Mouse (Mus musculus) limb, embryonic 11.5 days (tissue): ENCODE results near the gene Pcnx. TPM values are rescaled to one million over a fixed set of nuclear protein-coding genes. Genes with fewer than 3 reads are reported as not detected.
A peak's percentile ranks its signal among the peaks of the same experiment; 100 is the strongest.

ENCODE experiments used
- ATAC-seq: fragments of 200-750 bp; cut with Nextera tagmentation; 2 replicates; pipeline ENCODE4 v1.8.0; 2017; ENCODE audit warnings: low read depth; ENCODE audit not compliant: insufficient number of reproducible peaks, low FRiP score, low TSS enrichment
- DNase-seq: peaks from one replicate; pipeline ENCODE4 v3.0.0-alpha.2; 2015; ENCODE audit warnings: low spot score
- H3K27ac ChIP-seq: fragments of 300-500 bp; sonication (generic); replicated peaks from 2 replicates; pipeline ENCODE4 v1.5.1; 2014; ENCODE audit warnings: low read depth, mild to moderate bottlenecking, low read length
- H3K27me3 ChIP-seq: fragments of 300-500 bp; sonication (generic); 2 replicates; pipeline ENCODE4 v1.6.1; 2014; ENCODE audit warnings: mild to moderate bottlenecking, low read length, mixed read lengths; ENCODE audit not compliant: control insufficient read depth, insufficient read depth
- H3K36me3 ChIP-seq: fragments of 300-500 bp; sonication (generic); 2 replicates; pipeline ENCODE4 v1.6.1; 2014; ENCODE audit warnings: mild to moderate bottlenecking, low read length, moderate library complexity, mixed read lengths; ENCODE audit not compliant: control insufficient read depth, insufficient read depth
- H3K4me1 ChIP-seq: fragments of 300-500 bp; sonication (generic); 2 replicates; pipeline ENCODE4 v1.6.1; 2014; ENCODE audit warnings: low read length, mixed read lengths; ENCODE audit not compliant: control insufficient read depth, insufficient read depth
- H3K4me2 ChIP-seq: fragments of 300-500 bp; sonication (generic); 2 replicates; pipeline ENCODE4 v1.6.1; 2014; ENCODE audit warnings: low read depth, mild to moderate bottlenecking, moderate library complexity; ENCODE audit not compliant: severe bottlenecking
- H3K4me3 ChIP-seq: fragments of 300-500 bp; sonication (generic); 2 replicates; pipeline ENCODE4 v1.5.1; 2014; ENCODE audit warnings: low read depth, low read length
- H3K9ac ChIP-seq: fragments of 300-500 bp; sonication (generic); 2 replicates; pipeline ENCODE4 v1.6.1; 2014; ENCODE audit warnings: mild to moderate bottlenecking, low read length
- H3K9me3 ChIP-seq: fragments of 300-500 bp; sonication (generic); 2 replicates; pipeline ENCODE4 v1.6.1; 2016; ENCODE audit warnings: low read length; ENCODE audit not compliant: control insufficient read depth
- WGBS: fragments of 180-500 bp; shearing (Covaris S2); extraction: QIAGEN DNeasy Blood & Tissue Kit; methylation state at CpG from one replicate; pipeline ENCODE4 v1.1.7; 2014; 5-methylcytosine and 5-hydroxymethylcytosine counted together
- polyA plus RNA-seq: library from polyadenylated mRNA; unstranded; fragments of >200 nt; fragmentation: Nextera tagmentation; extraction: Ambion mirVana; gene quantifications from 2 replicates; pipeline ENCODE4 v1.2.1, GENCODE M21; 2014

The Pcnx gene
- polyA plus RNA-seq, 1 experiment from 2014 or later, result 12.8 TPM

DNA sequence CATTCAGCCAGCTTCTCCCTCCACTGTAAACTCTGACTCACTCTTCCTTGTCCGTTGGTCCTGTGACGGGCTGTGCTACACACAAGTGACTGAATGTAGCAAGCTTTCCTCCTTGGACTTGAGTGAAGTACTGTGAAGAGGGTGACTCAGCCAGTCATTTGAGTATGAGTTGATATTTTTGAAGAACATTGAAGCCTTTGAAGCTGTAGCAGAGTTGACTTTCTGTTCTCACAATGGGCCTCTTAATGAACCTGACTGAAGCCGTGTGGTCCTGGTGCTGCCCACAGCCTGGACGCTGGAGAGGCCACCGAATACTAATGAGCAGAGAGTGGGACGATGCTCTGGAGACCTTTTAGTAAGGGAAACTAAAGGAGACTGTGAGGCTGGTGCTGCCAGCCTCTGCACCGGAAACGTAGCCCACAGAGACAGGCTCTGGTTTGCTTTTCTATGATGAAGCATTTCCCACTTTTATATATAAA lies 112.1 kb downstream of the Pcnx start:
- no peak for DNase-seq
- Histone ChIP-seq H3K9me3 (no peaks in the 10 kb centered on the region), H3K9ac (no peak overlapping the region), H3K4me2 (no peak overlapping the region), H3K36me3 (no peaks in the 10 kb centered on the region), H3K27ac (no peak overlapping the region), H3K27me3 (no peaks in the 10 kb centered on the region), H3K4me3 (no peak overlapping the region), H3K4me1 (no peaks in the 10 kb centered on the region)
- 85% methylated on average over 8 of the region's 8 CpGs for WGBS
- ATAC-seq, result no peak

DNA sequence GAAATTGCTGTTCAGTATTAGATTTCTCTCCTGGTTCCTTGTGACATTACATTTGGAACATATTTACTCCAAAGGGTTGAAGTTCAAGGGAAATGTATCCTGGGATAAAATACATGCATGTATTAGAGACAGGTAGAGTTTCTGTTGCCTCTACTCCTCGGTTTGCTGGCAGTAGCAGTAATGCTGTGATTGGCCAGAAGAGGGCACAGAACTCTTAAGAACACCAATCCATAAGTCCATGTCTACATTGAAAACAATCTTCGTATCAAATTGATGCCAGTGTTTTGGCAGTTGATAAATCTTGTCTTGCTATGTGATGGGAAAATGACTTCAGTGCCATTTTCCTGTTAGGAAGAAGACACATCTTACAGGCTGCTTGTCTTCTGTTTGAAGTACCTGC lies 115.0 kb downstream of the Pcnx start:
- Histone ChIP-seq H3K4me1 (no peaks in the 10 kb centered on the region), H3K27ac (no peak overlapping the region), H3K9me3 (no peaks in the 10 kb centered on the region), H3K4me3 (no peak overlapping the region), H3K9ac (no peak overlapping the region), H3K27me3 (no peaks in the 10 kb centered on the region), H3K36me3 (no peaks in the 10 kb centered on the region; the same call in 1 of the 2 replicates), H3K4me2 (no peak overlapping the region)
- WGBS, result 72% methylated on average over 2 of the region's 2 CpGs
- DNase-seq, result peak; percentile 34
- no peak for ATAC-seq

DNA sequence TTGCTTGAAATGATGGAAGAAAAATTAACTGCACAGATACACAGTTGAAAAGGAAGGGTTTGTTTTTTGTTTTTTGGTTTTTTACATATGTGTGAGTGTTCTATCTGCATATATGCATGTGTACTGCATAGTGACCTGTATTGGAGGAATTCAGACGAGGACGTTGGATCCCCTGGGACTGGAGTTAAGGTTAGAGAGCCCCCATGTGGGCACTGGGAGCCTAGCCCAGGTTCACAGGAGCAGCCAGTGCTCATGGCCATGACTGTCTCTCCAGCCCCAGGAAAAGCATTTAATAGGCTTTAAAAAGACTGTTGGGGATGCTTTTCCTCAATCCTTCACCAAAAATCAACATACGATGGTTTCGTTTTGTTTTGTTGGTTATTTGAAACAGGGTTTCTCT lies 117.5 kb downstream of the Pcnx start:
- DNase-seq, result no peak
- 77% methylated on average over 4 of the region's 4 CpGs for WGBS
- no peak for ATAC-seq

DNA sequence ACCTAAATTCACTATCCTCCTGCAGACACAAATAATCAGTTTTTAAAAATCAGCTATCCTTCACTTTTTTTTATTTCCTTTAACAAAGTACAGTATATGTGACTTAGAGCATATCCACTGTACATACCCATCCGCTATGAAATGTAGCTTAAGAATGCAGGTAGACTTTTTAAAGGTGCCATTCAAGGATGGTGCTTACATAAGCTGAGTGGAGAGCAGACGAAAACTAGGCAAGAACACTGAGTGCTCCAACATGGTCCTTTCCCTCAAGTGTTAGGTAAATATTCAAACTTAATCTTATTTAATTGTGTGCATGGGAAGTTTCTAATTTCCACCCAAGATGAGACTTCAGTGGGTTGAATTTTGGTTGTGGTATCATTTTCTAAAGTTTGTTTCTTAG lies 119.5 kb downstream of the Pcnx start:
- no peak for ATAC-seq
- peaks cover 2% of the 10 kb centered on the region for H3K36me3 ChIP-seq
- no peak overlapping the region for H3K4me2 ChIP-seq
- H3K9ac ChIP-seq, result no peak overlapping the region
- no peaks in the 10 kb centered on the region for H3K27me3 ChIP-seq
- H3K4me3 ChIP-seq, result no peak overlapping the region
- DNase-seq, result no peak
- H3K9me3 ChIP-seq, result no peaks in the 10 kb centered on the region
- H3K4me1 ChIP-seq, result no peaks in the 10 kb centered on the region
- 95% methylated on average over 2 of the region's 2 CpGs for WGBS
- no peak overlapping the region for H3K27ac ChIP-seq

More for the DNA sequence above, 117.5 kb downstream of the Pcnx start:
- no peak overlapping the region for H3K27ac ChIP-seq
- H3K9me3 ChIP-seq, result no peaks in the 10 kb centered on the region
- no peaks in the 10 kb centered on the region for H3K27me3 ChIP-seq
- no peak overlapping the region for H3K4me3 ChIP-seq
- H3K9ac ChIP-seq, result no peak overlapping the region
- peaks cover 2% of the 10 kb centered on the region for H3K36me3 ChIP-seq
- H3K4me2 ChIP-seq, result no peak overlapping the region
- no peaks in the 10 kb centered on the region for H3K4me1 ChIP-seq

DNA sequence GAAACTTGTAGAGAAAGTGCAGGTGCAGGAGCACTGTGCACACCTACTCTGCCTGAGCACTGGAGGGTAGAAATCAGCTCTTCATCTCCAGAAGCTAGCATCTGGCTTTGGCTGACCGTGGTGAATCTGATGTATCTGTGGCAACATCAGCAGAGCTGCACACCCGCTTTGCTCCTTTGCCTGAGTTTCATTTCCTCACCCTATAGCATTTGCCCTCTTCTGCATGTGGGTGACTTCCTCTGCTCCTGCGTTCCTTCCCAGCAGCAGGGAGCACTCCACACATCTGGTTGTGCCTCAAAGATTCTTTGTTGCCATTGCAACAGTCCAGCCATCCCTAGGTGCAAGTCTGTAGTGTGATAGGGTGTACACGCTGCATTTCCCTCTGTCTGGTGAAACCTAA lies 132.3 kb downstream of the Pcnx start:
- ATAC-seq, result no peak
- Histone ChIP-seq H3K4me1 (no peaks in the 10 kb centered on the region), H3K27ac (no peak overlapping the region)

DNA sequence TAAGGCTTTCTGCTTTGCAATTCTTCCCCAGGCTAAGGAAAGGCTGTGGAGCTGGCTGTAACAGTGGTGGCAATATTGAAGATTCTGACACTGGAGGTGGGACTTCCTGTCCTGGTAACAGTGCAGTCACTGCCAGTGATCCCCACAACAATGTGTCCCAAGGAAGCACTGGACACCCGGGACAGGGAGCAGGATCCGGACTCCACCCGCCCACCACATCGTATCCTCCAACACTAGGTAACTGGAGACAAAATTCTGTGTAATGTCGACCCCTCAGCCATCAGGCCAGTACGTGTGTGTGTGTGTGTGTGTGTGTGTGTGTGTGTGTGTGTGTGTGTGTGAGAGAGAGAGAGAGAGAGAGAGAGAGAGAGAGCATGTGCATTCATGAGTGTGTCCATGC lies 133.2 kb downstream of the Pcnx start:
- Histone ChIP-seq H3K27ac (no peak overlapping the region), H3K9ac (no peak overlapping the region), H3K4me1 (no peaks in the 10 kb centered on the region), H3K36me3 (peaks cover 12% of the 10 kb centered on the region), H3K4me2 (no peak overlapping the region), H3K9me3 (no peaks in the 10 kb centered on the region), H3K4me3 (no peak overlapping the region), H3K27me3 (no peaks in the 10 kb centered on the region)
- DNase-seq (no peak), ATAC-seq (no peak)
- WGBS, result 86% methylated on average over 6 of the region's 6 CpGs

More for the DNA sequence above, 132.3 kb downstream of the Pcnx start:
- H3K27me3 ChIP-seq, result no peaks in the 10 kb centered on the region
- H3K36me3 ChIP-seq, result peaks cover 12% of the 10 kb centered on the region
- 94% methylated on average over 4 of the region's 4 CpGs for WGBS
- H3K9me3 ChIP-seq, result no peaks in the 10 kb centered on the region
- no peak overlapping the region for H3K4me2 ChIP-seq
- H3K9ac ChIP-seq, result no peak overlapping the region
- no peak overlapping the region for H3K4me3 ChIP-seq
- DNase-seq, result no peak

DNA sequence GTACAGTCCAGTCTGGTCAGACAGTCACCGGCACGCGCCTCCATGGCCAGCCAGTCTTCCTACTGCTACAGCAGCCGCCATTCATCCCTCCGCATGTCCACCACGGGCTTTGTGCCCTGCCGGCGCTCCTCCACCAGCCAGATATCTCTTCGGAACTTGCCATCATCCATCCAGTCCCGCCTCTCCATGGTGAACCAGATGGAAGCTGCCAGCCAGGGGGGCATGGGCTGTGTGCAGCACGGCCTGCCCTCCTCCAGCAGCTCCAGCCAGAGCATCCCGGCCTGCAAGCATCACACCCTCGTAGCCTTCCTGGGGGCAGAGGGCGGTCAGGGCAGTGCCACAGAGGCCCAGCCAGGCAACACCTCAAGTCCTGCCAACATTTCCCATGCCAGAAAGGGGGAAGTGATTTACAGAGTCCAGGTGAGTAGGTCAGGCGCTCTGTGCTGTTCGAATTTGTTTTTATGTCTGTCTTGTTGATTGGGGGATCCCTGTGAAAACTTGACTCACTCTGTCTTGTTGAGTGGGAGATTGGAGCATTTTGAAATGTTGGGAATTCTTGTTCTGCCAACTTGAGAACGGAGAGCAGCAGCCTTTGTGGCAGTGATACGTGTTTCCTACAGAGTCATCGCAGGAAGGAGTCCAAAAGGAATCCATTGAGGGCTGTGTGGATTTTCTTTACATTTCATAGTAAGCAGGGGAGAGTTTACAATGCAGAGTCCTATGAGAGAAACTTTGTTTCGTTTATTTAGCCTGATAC lies 135.3 kb downstream of the Pcnx start:
- Histone ChIP-seq H3K36me3 (peaks cover 12% of the 10 kb centered on the region), H3K4me2 (no peak overlapping the region), H3K27me3 (no peaks in the 10 kb centered on the region), H3K4me1 (no peaks in the 10 kb centered on the region), H3K9me3 (no peaks in the 10 kb centered on the region), H3K27ac (no peak overlapping the region), H3K9ac (no peak overlapping the region), H3K4me3 (no peak overlapping the region)
- DNase-seq (no peak), ATAC-seq (no peak)
- 94% methylated on average over 20 of the region's 20 CpGs for WGBS

DNA sequence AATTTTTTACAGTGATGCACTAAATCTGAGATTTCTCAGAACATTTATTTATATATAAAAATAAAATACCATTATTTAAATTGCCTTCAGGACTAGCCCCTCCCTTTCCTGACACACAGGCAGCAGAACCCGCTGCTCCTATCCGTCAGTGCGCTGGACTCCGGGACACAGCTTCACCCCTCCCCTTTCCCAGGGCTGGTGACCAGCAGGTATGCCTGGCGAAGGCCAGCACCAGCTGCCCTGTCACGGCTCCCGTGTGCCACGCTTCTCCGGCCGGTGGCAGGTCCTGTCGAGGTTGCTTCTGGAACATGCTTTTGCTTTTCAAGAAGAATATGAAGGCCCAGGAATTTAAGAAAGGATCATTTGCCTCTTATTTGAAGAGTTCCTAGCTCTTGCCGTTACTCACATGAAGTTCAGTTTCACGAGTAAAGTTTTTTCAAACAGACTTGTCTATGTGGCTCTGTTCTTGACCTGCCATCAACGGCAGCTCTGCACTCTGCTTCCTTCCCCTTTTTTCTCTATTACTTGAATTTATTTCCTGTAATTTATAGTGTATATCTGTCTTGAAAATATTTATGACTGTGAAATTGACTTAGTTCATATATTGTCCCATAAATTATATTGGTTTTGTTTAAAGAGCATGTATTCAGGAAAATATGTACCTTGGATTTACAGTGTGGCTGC lies 137.0 kb downstream of the Pcnx start:
- H3K4me1 ChIP-seq, result no peaks in the 10 kb centered on the region
- 85% methylated on average over 14 of the region's 14 CpGs for WGBS
- H3K36me3 ChIP-seq, result peaks cover 12% of the 10 kb centered on the region
- ATAC-seq (no peak), DNase-seq (no peak)
- no peaks in the 10 kb centered on the region for H3K27me3 ChIP-seq
- H3K9me3 ChIP-seq, result no peaks in the 10 kb centered on the region
- H3K9ac ChIP-seq, result no peak overlapping the region
- H3K27ac ChIP-seq, result no peak overlapping the region
- no peak overlapping the region for H3K4me3 ChIP-seq
- no peak overlapping the region for H3K4me2 ChIP-seq
